Mouse (Mus musculus): ENCODE results near the gene Glis2.
A peak's percentile ranks its signal among the peaks of the same experiment; 100 is the strongest.

DNA sequence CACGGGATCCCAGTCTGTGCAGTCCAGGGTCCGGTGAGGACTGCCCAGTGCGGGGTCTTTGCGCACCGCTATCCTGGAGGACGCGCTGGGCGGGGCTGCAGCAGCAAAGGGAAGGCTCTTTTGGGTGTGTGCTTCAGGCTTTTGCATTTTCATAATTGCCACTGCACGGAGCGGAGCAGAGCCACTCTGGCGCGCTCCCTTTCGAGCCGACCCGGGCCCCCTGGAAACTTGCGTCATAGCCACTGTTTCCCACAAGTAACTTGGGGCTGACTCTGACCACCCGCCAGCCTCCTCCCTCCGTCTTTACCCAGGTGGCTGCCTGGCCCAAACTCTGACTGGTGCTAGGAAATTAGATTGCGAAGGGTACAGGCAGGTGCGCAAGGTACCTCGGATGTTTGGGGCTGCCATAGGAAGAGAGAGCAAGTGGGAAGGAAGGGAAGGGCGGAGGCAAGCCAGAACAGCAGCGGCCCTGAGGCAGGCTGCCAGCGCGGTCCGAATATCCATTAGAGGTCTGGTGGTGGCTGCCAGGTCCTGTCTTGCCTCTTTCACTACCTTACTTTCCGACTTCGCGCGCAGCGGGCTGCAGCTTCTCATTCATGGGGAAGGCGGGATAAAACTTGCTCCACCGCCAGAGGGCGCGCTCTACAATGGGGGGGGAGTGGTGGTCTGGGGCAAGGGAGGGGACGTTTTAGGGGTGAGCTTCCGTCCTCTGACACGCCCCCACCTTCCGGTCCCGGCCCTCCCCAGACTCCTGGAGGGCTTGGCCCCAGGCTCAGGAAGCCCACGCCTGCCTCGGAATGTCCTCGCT, 34.2 kb upstream of the Glis2 start:
- TF ChIP-seq CTCF (conservative IDR thresholded peaks at IDR 0.05; ENCODE audit: low read length) (peak; percentile 64), POU5F1 (IDR thresholded peaks at IDR 0.05; ENCODE audit: borderline replicate concordance, low read length) (no peak), NANOG (IDR thresholded peaks at IDR 0.05; ENCODE audit: borderline replicate concordance, low read length) (no peak)
